Mouse (Mus musculus) thymus, postnatal 25 days (tissue): ENCODE measurements around the gene Zcchc3.

Experiments used
- DNase-seq: peaks from one replicate; pipeline ENCODE4 v3.0.0; 2022

Gene Zcchc3

DNA sequence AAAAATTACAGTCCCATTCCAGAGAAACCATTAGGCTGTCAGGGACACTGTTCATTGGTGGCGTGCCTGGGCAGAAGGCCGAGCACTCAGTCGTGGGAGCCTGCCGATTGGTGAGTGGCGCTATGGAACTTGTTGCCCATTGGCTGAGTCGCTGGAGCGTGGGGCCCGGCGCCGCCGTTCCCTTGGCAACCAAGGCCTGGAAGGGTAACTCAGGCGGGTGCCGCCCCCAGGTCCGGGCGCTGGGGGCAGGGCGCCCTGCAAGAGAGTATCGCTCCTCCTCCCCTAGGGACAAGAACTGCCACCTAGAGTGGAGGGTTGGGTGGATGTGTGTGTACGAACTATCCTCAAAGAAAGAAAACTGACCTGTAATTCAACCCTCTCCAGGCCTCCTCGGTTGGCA lies 8.7 kb downstream of the Zcchc3 start:
- DNase-seq = peak; percentile 82

DNA sequence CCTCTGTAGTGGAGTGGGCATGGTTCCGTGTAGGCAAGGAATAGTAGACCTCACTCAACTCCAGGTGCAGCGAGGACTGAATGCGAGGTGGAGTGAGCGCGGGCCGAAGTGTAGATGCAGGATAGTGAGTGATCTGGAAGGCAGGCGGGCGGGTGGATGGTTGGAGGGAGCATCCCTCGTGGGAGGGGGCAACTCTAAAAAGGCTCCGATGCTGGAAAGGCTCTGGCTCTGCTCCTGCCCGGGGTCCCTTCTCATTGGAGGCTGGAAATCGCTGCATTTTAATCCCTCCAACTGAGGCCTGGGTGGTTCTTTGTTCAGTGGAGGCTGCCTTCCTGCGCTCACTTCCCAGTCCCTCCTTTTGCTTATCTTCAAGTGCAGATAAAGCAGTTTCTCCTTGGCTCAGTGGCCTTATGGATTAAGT lies 15.7 kb downstream of the Zcchc3 start:
- no peak for DNase-seq

DNA sequence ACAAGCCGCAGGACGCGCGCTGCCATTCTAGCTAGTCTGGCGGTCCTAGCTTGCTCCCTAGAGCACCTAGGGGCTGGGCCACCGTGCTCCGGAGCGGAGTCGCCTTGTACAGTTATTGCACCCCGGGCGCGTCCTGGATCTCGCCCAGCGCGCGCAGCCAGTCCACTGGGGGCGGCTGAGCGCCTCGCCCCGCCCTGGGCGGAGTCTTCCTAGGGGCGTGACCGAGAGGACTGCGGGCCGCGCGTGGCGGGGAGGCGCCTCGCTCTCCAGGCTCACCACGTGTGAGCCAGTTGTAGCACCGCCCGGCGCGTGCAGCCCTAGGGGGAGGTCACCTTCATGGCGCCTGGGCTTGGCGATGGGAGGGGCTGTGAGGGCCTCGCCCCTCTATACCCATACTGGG lies 16.1 kb downstream of the Zcchc3 start:
- DNase-seq = peak; percentile 79

DNA sequence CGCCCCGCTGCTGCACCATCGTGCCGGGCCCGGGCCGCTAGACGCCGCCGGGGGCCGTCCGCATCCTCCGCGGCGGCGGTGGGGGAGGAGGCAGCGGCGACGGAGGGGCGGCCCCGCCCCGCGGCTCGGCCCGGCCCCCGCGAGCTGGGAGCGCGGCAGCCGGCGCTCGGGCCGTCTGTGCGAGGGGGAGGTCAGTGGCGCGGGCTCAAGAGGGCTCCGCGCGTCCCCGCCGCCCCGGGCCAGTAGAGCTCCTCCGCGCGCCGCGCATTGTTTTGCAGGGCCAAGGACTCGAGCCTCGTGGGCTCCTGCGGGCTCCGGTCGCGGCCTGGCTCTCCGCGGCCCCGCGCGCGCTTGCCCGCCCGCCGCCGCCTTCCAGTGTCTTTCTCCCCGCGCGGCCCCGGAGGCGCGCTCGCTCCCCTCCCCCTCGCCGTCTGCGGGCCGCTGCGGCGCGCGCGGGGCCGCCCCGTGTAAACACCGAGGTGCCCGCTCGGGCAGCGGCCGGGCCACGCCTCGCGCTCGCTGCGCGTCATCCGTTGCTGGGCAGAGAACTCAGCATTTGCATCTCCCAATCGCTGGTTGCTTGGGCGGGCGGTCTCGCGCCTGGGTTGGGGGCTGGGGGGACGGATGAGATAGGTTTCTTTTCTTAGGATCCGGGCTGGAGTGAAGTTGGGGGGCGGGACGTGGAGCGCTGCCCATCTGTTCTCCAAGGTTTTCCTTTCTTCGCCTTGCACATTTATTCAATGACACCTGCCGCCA lies 17.0 kb downstream of the Zcchc3 start, which contains the start of gene Sox12:
Gene Sox12, minus strand, starts transcription at position 384 of the 756 bp plus-strand sequence.
- peak; percentile 92 for DNase-seq

DNA sequence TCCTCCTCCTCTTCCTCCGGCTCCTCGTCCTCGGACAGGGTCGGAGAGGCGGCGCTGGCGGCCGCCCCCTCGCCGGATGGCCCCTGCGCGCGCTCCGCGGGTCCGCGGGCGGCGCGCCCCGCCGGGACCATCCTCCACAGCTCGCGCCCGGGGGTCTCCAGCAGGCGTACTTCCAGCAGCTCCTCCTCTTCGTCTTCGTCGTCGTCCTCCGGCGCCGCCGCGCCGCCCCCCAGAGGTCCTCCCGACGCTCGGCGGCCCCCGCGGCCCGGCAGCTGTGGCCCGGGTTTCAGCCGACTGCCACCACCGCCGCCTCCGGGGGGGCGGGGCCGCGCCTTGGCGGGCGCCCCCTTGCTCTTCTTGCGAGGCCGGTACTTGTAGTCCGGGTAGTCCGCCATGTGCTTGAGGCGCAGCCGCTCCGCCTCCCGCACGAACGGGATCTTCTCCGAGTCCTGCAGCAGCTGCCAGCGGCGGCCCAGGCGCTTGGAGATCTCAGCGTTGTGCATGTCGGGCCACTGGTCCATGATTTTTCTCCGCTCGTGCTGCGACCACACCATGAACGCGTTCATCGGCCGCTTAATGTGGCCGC lies 17.7 kb downstream of the Zcchc3 start:
- peak; percentile 66 for DNase-seq

DNA sequence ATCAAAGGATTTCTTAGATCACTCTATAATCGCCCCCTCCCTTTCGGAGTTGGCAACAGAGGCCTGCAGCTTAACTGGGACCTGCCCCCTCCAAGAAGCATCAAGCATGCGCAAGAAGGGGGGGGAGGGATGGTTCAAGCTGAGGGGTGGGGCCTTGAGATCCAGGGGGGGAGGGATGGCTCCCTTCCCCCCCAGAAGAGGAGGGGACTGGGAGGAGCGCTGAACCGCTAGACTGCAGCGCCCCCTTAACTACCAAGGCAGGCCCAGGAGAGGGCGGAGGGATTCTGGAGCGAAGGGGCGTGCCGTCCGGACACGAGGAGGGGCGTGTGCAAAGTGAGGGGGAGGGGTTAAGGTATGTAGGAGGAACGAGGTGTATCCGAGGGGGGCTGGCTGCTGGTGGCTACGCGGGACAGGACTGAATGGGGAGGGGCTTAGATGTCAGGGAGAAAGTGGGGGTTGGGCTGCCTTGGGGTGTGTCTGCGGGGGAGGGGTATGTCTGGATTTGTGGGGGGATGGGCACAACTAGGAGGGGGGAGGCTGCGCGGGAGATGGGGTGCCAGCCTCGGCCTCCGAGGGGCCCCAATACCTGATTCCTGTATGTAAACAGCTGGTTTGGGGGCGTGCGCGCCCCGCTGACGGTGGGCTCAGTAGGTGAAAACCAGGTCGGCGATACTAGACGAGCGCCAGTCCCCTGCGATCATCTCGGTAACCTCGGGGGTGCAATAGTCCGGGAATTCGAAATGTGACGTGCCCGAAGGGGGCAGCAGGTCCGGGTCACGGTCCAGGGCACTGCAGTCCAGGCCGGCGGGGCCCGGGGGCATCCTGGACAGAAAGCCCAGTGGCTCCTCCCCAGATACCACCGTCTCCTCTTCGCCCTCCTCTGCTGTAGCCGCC lies 18.5 kb downstream of the Zcchc3 start:
- peak; percentile 66 for DNase-seq

DNA sequence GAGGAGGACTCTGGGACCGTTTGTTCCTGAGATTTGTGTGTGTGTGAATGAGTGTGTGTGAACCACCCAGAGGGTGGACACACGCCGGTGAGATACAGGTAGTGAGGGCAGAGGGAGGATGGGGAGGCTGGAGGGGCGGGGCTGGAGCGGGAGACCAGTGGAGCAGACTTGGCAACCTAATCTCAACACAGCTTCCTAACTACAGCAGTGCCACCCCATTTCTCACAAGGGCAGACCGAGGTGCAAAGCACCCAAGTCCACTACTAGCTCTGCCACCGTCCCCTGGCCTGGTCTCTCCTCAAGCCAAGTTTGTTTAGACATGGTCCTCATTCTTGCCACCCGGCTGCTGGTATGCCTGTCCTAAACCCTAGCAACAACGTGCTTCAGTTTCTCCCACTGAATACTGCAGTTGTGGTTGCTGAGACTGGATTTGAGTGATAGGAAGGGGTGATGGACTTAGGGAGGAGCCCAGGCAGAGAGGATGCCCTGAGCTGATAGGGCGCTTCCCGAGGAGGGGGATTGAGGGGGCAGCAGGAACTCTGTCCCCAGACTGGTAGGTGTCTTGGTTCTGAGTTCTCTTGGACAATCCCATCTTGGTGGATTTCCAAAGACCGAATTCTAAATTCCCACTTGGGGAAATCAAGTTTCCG lies 19.4 kb downstream of the Zcchc3 start:
- no peak for DNase-seq

DNA sequence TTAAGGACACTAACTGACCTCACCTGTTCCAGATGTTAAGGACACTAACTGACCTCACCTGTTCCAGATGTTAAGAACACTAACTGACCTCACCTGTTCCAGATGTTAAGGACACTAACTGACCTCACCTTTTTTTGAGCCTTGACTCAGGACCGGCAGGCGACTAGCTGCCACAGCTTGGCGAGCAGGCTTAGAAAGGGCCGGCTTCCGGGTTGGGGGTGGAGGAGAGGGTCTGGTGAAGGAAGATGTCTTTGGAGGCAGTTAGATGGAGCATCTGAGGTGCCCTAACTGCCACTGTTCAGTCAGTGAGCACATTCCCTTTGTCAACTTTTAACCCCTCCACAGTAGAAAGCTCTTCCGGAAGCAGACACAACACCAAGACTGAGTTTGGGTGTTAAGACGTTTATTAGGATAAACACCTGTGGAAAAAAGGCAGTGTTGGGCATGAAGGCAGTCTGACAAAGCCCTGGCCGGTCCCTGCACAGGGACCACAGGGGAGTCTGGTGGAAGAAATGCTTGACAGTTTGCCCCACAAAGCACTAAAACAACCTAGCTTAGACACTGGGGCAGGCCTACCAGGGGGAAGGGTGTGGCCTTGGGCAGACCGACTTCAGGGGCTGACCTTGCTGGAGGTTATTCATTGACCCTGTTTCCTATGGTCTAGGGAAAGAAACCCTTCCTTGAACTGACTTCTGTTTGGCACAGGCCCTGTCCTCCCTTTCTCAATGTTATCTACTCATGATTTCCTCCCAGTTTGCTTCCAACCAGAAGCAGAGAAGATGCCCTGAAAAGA lies 21.4 kb downstream of the Zcchc3 start:
- no peak for DNase-seq

DNA sequence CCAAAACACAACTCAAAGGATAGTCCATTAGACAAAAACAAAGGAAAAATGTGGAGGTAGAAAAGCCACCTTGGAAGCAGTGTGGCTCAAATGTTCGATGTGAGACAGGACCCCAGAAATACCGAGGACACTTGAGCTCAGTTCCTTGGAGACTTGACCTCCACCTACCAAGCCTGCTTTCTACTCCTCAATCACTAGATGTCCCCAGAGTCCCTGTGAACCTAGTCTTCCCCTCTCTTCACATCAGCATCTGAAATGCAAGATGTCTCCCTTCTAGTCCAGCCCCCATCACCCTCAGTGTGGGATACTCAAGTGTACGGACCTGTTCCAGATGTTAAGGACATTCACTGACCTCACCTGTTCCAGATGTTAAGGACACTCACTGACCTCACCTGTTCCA lies 22.0 kb downstream of the Zcchc3 start:
- DNase-seq = peak; percentile 28

DNA sequence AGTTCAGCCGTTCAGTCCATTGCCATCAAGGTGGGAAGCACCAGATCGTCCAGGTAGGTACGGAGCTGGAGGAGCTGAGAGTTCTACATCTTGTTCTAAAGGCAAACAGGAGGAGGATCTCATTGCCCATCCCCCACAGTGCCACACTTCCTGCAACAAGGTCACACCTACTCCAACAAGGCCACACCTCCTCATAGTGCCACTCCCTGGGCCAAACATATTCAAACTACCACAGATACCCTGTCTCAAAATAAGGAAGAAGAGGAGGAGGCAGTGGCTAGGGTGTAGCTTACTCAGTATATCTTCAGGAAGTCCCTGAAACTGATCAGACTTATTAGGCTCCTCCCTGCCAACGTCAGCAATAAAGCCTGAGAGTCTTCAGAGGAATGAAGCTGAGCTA lies 30.6 kb downstream of the Zcchc3 start:
- DNase-seq = no peak

DNA sequence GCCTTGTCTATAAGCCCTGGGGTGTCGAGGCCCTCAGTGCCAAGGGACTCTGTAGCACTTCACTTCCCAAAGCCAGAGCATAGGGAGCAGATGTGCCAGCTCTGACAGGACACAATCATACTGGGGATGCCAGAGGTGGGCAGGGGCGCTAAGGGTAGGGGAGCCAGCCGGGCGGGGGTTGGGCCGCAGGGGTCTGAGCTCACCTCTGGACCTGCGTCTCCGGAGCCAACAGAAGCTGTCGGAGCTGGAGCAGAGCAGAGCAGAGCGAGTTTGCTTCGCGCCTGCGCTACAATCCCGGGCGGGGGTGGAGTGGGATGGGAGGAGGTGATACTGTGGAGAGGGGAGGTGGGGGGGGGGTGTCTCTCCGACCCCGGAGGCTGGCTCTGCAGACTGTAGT lies 38.5 kb downstream of the Zcchc3 start, which contains the start of gene Nrsn2:
Gene Nrsn2, minus strand, starts transcription at position 294 of the 397 bp plus-strand sequence.
- no peak for DNase-seq

DNA sequence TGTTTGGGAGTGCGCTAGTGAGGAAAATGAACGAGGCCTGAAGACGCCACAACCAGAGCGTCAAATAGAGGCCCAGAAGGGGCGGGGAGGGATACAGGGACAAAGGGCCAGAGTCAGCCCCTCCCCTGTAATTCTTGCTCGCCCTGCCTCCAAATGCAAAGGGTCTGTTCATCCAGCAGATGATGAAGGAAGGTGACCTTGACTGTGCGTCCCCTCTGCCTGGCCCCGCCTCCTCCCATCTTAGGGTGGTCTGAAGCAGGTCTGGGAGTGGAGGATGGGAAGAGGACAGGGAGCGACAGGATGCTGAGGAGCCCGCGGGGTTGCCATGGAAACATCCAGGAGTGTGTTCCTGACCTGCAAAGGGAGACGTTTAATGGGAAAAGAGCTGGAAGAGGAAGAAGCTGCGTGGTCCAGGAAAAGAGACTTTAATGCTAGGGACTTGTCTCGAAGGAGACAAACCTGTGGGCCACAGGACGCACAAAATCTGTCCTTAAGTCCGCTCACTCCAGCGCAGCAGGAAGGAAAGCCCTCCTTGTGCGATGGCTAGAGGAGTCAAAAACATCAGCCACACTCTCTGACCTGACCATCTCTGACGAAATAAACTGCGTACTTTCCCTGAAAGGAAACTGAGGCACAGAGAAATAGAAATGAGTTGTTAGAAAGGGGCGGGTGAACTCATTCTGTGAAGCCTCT lies 39.0 kb downstream of the Zcchc3 start:
- DNase-seq = no peak

DNA sequence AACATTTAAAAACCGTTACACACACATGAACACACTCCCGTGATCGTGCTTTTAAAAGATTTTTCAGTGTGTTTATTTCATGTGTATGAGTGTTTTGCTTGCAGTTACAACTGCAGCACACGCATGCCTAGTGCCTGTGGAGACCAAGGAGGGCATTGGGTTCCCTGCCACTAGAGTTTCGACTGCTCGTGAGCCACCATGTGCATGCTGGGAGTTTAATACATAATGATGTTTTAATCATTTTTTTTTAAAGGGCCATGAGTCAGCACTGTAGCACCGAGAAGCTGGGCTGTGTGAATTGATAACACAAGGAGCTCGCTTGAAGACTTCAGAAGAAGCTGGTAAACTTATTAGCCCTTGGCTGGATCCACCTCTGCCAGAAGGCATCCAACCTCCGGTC lies 41.3 kb downstream of the Zcchc3 start:
- DNase-seq = no peak

DNA sequence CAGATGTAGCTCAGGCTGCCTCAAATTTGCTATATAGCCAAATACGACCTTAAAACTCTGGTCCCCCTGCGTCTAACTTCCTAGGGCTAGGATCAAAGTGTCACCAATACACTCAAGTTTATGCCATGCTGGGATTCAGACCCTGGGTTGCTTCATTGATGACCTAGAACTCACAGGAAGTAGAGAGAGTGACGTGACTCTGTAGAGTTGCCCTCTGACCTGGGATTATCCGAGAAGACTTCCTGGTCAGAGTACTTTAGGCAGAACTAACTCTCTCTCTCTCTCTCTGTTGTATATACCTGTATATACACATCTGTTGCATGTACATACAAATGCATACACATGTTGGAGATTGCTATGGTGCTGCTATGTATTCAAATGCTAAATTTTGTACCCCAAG lies 42.2 kb downstream of the Zcchc3 start:
- DNase-seq = no peak

DNA sequence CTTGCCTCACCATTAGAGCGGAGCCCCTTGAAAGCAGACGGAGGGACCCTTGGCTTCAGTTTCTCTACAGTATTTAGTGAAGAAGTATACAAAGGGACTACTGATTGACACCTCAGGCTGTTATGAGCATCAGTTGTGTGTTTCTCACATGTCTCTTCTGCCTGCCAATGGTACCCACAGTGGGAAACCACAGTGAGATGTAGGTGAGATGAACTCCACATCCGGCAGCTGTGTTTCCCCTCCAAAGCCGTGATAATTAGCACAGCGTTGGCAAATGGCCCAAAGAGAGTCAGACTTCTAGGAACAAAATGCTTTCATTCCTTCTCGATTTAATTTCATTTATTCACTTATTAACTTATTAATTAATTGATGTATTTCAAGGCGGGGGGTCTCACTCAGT lies 42.7 kb downstream of the Zcchc3 start:
- DNase-seq = peak; percentile 64

DNA sequence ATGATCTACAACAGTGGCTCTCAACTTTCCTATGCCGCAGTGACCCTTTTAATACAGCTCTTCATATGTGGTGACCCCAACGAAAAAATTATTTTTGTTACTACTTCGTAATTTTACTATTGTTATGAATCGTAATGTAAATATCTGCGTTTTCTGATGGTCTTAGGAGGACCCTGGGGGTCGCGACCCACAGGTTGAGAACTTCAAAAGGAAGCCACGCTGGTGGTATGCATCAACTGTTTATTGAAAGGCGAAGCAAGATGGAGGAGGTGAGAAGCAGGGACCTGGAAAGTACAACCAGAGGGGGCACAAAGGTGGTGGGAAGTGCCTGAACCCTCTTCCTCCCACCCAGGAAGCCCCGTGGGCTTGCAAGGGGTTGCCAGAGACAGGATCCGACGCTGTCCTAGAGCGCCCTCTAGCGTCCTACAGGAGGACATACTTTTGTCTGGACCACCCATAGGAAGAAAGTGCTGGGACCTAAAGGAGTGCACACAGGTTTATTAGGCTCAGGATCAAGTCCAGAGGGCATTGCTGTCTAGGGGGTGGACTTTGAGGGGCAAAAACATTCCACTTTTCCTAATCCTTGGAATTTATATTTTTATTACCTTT lies 46.2 kb downstream of the Zcchc3 start:
- DNase-seq = peak; percentile 69

DNA sequence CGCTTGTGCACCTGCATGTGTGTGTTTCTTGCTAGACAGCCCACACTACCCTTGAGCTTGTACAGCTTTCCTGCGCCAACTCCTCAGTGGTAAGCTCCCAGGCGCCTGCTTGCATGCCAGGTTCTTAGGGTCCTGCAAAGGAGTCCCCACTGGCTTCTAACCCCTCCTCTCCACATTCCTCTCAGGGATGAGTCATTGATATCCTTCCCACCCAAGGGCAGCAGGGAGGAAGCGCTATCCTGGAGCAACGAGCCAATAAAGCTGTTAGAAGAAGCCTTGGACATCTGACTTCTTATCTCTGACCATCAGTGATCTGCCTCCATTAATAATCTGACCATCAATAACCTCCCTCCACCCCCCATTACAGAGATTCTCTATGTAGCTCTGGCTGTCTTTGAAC lies 46.9 kb downstream of the Zcchc3 start:
- DNase-seq = no peak

DNA sequence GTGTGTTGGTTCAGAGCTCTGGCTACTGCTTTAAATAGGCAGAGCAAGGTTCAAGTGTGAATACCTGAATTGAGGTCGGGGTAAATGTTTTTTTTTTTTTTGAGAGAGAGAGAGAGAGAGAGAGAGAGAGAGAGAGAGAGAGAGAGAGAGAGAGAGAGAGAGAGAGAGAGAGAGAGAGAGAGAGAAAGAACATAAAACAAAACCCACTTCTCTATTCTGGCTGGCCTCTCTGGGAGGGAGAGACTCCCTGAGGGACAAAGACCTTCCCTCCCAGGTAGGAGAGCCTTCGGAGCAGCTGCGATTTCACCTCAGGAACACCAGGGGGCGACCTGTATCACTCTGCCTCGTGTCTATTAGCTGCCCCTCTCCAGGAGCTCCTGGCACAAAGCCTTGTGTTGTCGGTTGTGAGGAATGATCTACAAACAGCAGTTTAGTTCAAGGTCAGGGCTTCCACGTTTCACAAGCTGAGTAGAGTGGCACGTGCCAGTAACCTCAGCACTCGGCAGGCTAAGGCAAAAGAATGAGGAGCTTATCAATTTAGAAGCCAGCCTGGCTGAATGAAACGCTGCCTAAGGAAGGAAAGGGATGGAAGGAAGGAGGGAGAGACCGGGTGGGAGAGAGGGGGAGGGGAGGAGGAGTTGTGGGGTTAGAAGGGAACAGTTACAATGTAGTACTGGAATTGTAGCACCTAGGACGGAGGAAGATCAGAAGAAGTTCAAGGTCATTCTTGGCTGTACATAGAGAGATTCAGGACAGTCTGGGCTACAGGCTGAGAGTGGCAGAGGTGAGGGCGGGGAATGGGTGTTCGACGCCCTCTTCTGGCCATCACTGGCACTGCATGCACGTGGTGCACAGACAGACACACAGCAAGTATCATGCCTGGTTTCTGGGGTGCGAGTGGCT lies 51.3 kb downstream of the Zcchc3 start:
- peak; percentile 68 for DNase-seq
